Mouse (Mus musculus): ENCODE measurements around the gene Cyp4f39.
"Not testable (repeated sequence)": the region's sequence is repeated elsewhere in the genome, so short reads cannot be mapped to it uniquely, and the experiment has no call there.

Cyp4f39 gene

GRCm38 (mm10) chr17:32474954-32475560 is 22.5 kb downstream of the Cyp4f39 start:
- DNase-seq (ENCODE audit: low spot score in 2 of 2) = no peak

GRCm38 (mm10) chr17:32477204-32477603 is 24.7 kb downstream of the Cyp4f39 start:
- no peak for DNase-seq (ENCODE audit: low spot score in 2 of 2)

- DNase-seq (ENCODE audit: low spot score in 2 of 2) = no peak
These were observed 26.2 kb downstream of the Cyp4f39 start for GRCm38 (mm10) chr17:32478727-32479126.

GRCm38 (mm10) chr17:32479554-32480506 is 27.3 kb downstream of the Cyp4f39 start:
- peak in 1 of 2 experiments; percentile 19 for DNase-seq (ENCODE audit: low spot score in 2 of 2)

GRCm38 (mm10) chr17:32481766-32482165 is 29.2 kb downstream of the Cyp4f39 start:
- no peak for DNase-seq (ENCODE audit: low spot score in 2 of 2)

- DNase-seq (ENCODE audit: low spot score in 2 of 2) = peak; percentile 9 to 55
These were observed 30.7 kb downstream of the Cyp4f39 start for GRCm38 (mm10) chr17:32483200-32483599.

GRCm38 (mm10) chr17:32492349-32492980 is 39.9 kb downstream of the Cyp4f39 start:
- no peak for DNase-seq (ENCODE audit: low spot score in 2 of 2)

GRCm38 (mm10) chr17:32494601-32495000 is 42.1 kb downstream of the Cyp4f39 start:
- peak; percentile 44 to 73 for DNase-seq (ENCODE audit: low spot score in 2 of 2)

- DNase-seq (ENCODE audit: low spot score in 2 of 2) = not testable (repeated sequence)
These were observed 48.0 kb downstream of the Cyp4f39 start for GRCm38 (mm10) chr17:32500511-32500910.

GRCm38 (mm10) chr17:32501051-32501450 is 48.5 kb downstream of the Cyp4f39 start:
- no peak for DNase-seq (ENCODE audit: low spot score in 2 of 2)

GRCm38 (mm10) chr17:32503111-32503510 is 50.6 kb downstream of the Cyp4f39 start:
- DNase-seq (ENCODE audit: low spot score in 2 of 2) = no peak

GRCm38 (mm10) chr17:32505851-32506728 is 53.6 kb downstream of the Cyp4f39 start, which contains the start of gene Cyp4f17:
Gene Cyp4f17, plus strand, starts transcription at chr17:32506050.
- DNase-seq (ENCODE audit: low spot score in 2 of 2) = no peak

- no peak for DNase-seq (ENCODE audit: low spot score in 2 of 2)
These were observed 54.3 kb downstream of the Cyp4f39 start for GRCm38 (mm10) chr17:32506729-32507245.

- no peak for DNase-seq (ENCODE audit: low spot score in 2 of 2)
These were observed 63.6 kb downstream of the Cyp4f39 start for GRCm38 (mm10) chr17:32516126-32516525.

GRCm38 (mm10) chr17:32521981-32522380 is 69.5 kb downstream of the Cyp4f39 start:
- DNase-seq (ENCODE audit: low spot score in 2 of 2) = no peak

- DNase-seq (ENCODE audit: low spot score in 2 of 2) = no peak
These were observed 69.9 kb downstream of the Cyp4f39 start for GRCm38 (mm10) chr17:32522386-32522785.

- DNase-seq (ENCODE audit: low spot score in 2 of 2) = no peak
These were observed 70.3 kb downstream of the Cyp4f39 start for GRCm38 (mm10) chr17:32522816-32523215.

- peak; percentile 16 to 33 for DNase-seq (ENCODE audit: low spot score in 2 of 2)
These were observed 71.4 kb downstream of the Cyp4f39 start for GRCm38 (mm10) chr17:32523895-32524294.

GRCm38 (mm10) chr17:32526341-32526740 is 73.8 kb downstream of the Cyp4f39 start:
- DNase-seq (ENCODE audit: low spot score in 2 of 2) = not testable (repeated sequence)

- DNase-seq (ENCODE audit: low spot score in 2 of 2) = no peak
These were observed 75.2 kb downstream of the Cyp4f39 start for GRCm38 (mm10) chr17:32527748-32528147.
